Mouse (Mus musculus) C2C12 (cell line): ENCODE results near the gene Kntc1. TPM values are rescaled to one million over a fixed set of nuclear protein-coding genes. Genes with fewer than 3 reads are reported as not detected.

Experiments
- H3K27me3 ChIP-seq: one replicate; pipeline ENCODE4 v1.6.1; 2011; ENCODE audit not compliant: control insufficient read depth, insufficient read depth, insufficient read length
- H3K36me3 ChIP-seq: one replicate; pipeline ENCODE4 v1.6.1; 2011; ENCODE audit not compliant: control insufficient read depth, insufficient read depth
- H3K4me3 ChIP-seq: one replicate; pipeline ENCODE4 v1.5.1; 2011; ENCODE audit warnings: mild to moderate bottlenecking, control low read depth; ENCODE audit not compliant: poor library complexity, insufficient read depth, severe bottlenecking
- H3K79me2 ChIP-seq: one replicate; pipeline ENCODE4 v1.6.1; 2011; ENCODE audit not compliant: control insufficient read depth, insufficient read depth
- H3K79me3 ChIP-seq: one replicate; pipeline ENCODE4 v1.6.1; 2011; ENCODE audit warnings: low read depth, control low read depth
- H3ac ChIP-seq: one replicate; pipeline ENCODE3; 2011; ENCODE audit warnings: low read depth; ENCODE audit not compliant: control insufficient read depth, insufficient read length
- CEBPB ChIP-seq: IDR thresholded peaks from one replicate; pipeline ENCODE4 v1.6.1; 2011; ENCODE audit warnings: low read depth, mild to moderate bottlenecking, control low read depth, moderate library complexity
- CTCF ChIP-seq: IDR thresholded peaks from one replicate; pipeline ENCODE4 v1.5.1; 2011; ENCODE audit not compliant: control insufficient read depth, insufficient read depth, insufficient read length
- FOSL1 ChIP-seq: IDR thresholded peaks from one replicate; pipeline ENCODE4 v1.8.0; 2011; ENCODE audit warnings: mild to moderate bottlenecking, low read length; ENCODE audit not compliant: poor library complexity, insufficient read depth, severe bottlenecking
- MAX ChIP-seq: IDR thresholded peaks from one replicate; pipeline ENCODE4 v1.6.1; 2011; ENCODE audit warnings: mild to moderate bottlenecking, control low read depth
- MYOD1 ChIP-seq: IDR thresholded peaks from one replicate; pipeline ENCODE4 v1.6.1; 2011; ENCODE audit warnings: low read depth; ENCODE audit not compliant: control insufficient read depth, insufficient read length
- MYOG ChIP-seq: IDR thresholded peaks from one replicate; pipeline ENCODE4 v1.6.1; 2011; ENCODE audit not compliant: control insufficient read depth, insufficient read length; ENCODE audit errors: extremely low read depth
- USF1 ChIP-seq: IDR thresholded peaks from one replicate; pipeline ENCODE4 v1.6.1; 2011; ENCODE audit warnings: low read depth, mild to moderate bottlenecking, control low read depth, moderate library complexity
- polyA plus RNA-seq: library from polyadenylated mRNA; unstranded; fragments of >200 nt; fragmentation: generic; extraction: Trizol; gene quantifications from one replicate; pipeline ENCODE4 v1.2.1, GENCODE M21; 2012; ENCODE audit warnings: missing spikeins

Gene Kntc1
- polyA plus RNA-seq, 1 experiment: 15.1 TPM

GRCm38 (mm10) chr5:123832309-123832708 is 82.8 kb downstream of the Kntc1 start:
- TF ChIP-seq MYOD1 (no peak), USF1 (no peak), CTCF (no peak), MYOG (no peak), FOSL1 (no peak), CEBPB (no peak), MAX (no peak)

GRCm38 (mm10) chr5:123834836-123835235 is 85.3 kb downstream of the Kntc1 start:
- Histone ChIP-seq H3ac (no peak overlapping the region), H3K79me2 (no peaks in the 10 kb centered on the region), H3K4me3 (no peak overlapping the region), H3K27me3 (no peaks in the 10 kb centered on the region), H3K36me3 (no peaks in the 10 kb centered on the region), H3K79me3 (no peaks in the 10 kb centered on the region)
- TF ChIP-seq USF1 (no peak), MYOG (no peak), CTCF (no peak), MAX (no peak), MYOD1 (no peak), FOSL1 (no peak)

More at GRCm38 (mm10) chr5:123832309-123832708, 82.8 kb downstream of the Kntc1 start:
- Histone ChIP-seq H3K79me2 (no peaks in the 10 kb centered on the region), H3K79me3 (no peaks in the 10 kb centered on the region), H3K27me3 (no peaks in the 10 kb centered on the region), H3K36me3 (no peaks in the 10 kb centered on the region), H3K4me3 (no peak overlapping the region), H3ac (no peak overlapping the region)

- Histone ChIP-seq H3K79me3 (no peaks in the 10 kb centered on the region), H3K36me3 (no peaks in the 10 kb centered on the region), H3ac (no peak overlapping the region), H3K27me3 (no peaks in the 10 kb centered on the region), H3K4me3 (no peak overlapping the region), H3K79me2 (no peaks in the 10 kb centered on the region)
- TF ChIP-seq MYOG: no peak
- TF ChIP-seq MAX: no peak
- no peak for TF ChIP-seq FOSL1
- no peak for TF ChIP-seq CEBPB
- no peak for TF ChIP-seq USF1
- no peak for TF ChIP-seq CTCF
- TF ChIP-seq MYOD1: no peak
Observed at GRCm38 (mm10) chr5:123837371-123837770, 87.9 kb downstream of the Kntc1 start.

- TF ChIP-seq MYOD1 (no peak), FOSL1 (no peak), MAX (no peak), CEBPB (no peak), MYOG (no peak), CTCF (no peak), USF1 (no peak)
- H3K36me3 ChIP-seq: no peaks in the 10 kb centered on the region
- H3K79me2 ChIP-seq: no peaks in the 10 kb centered on the region
- no peaks in the 10 kb centered on the region for H3K27me3 ChIP-seq
- no peak overlapping the region for H3ac ChIP-seq
- H3K79me3 ChIP-seq: no peaks in the 10 kb centered on the region
- no peak overlapping the region for H3K4me3 ChIP-seq
Observed at GRCm38 (mm10) chr5:123842221-123842934, 92.9 kb downstream of the Kntc1 start.

GRCm38 (mm10) chr5:123842935-123843282 is 93.4 kb downstream of the Kntc1 start:
- no peaks in the 10 kb centered on the region for H3K79me2 ChIP-seq
- no peaks in the 10 kb centered on the region for H3K79me3 ChIP-seq
- no peaks in the 10 kb centered on the region for H3K36me3 ChIP-seq
- TF ChIP-seq MYOD1 (no peak), CEBPB (no peak), USF1 (no peak), MAX (no peak), CTCF (no peak), FOSL1 (no peak), MYOG (no peak)
- no peak overlapping the region for H3ac ChIP-seq
- no peak overlapping the region for H3K4me3 ChIP-seq
- H3K27me3 ChIP-seq: no peaks in the 10 kb centered on the region

GRCm38 (mm10) chr5:123843816-123844215 is 94.3 kb downstream of the Kntc1 start:
- Histone ChIP-seq H3K79me2 (no peaks in the 10 kb centered on the region), H3K36me3 (no peaks in the 10 kb centered on the region), H3K4me3 (no peak overlapping the region), H3K27me3 (no peaks in the 10 kb centered on the region), H3ac (no peak overlapping the region), H3K79me3 (no peaks in the 10 kb centered on the region)
- no peak for TF ChIP-seq MYOD1
- no peak for TF ChIP-seq CEBPB
- no peak for TF ChIP-seq MAX
- TF ChIP-seq USF1: no peak
- TF ChIP-seq FOSL1: no peak
- TF ChIP-seq CTCF: no peak
- TF ChIP-seq MYOG: no peak
